Mouse (Mus musculus): ENCODE results near the gene Armc8.

The Armc8 gene

GRCm38 (mm10) chr9:99441647-99442433, 126.9 kb downstream of the Armc8 start:
- DNase-seq: no peak

DNA sequence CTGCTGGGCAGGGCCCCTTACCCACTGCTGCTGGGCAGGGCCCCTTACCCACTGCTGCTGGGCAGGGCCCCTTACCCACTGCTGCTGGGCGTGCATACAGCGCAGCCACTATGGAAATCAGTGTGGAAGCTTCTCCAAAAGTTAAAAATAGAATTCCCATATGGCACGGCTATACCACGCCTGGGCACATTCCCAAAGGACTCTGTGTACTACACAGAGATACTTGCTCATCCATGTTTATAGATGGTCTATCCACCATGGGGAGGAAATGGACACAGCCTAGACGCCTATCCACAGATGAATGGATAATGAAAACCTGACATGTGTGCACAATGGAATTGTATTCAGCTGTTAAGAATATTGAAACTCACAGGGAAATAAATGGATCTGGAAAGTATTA, 127.8 kb downstream of the Armc8 start:
- DNase-seq: no peak

DNA sequence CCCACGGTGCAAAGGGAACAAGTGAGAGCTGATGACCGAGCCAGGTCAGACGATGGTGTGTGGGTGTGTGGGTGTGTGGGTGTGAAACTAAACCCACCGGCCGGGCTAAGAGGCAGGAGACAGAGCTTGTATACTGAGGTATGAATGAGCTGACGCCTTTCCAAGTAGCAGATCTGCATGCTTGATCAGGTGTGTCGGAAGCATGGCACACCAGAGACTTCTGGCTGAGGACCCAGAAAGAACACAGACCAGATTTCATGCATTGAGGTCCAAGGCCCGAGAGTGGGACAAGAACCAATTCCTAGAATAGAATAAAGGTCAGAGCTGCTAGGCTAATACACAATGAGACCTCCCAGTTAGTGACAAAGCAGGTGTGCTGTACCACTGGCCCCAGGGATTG, 129.6 kb downstream of the Armc8 start:
- no peak for DNase-seq

DNA sequence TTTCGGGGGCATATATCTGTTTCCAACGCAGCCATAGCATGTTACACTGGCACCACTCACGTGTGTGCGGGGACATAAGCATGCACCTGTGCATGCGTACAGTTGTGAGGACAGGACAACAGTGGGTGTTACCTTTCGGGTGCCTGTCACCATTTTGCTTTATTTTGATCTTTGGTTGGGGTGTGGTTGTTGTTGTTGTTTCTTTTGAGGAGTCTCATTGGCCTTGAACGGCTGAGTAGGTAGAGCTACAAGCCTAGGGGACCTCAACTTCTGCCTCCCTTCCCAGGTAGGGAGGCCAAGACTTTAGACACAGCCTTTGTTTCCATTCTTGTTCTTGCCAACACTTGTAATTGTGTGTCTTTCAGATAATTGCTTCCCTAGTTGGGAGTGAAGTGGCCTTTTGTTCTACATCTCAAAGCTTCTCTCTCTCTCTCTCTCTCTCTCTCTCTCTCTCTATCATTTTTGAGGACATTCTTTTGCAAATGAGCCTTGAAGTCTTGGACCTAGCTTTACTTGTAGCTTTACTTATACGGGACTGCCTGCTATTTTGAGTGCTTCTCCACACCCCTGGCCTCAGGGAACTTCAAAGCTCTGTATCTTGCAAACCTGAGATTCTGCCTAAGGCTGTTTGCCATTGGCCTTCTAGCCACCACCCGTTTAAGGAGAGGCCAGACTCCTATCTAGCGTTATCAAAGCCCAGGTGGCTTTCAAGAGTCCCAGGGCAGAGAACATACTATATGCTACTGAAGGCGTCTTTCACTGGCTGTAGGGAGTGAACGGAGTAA, 130.7 kb downstream of the Armc8 start:
- DNase-seq: no peak

DNA sequence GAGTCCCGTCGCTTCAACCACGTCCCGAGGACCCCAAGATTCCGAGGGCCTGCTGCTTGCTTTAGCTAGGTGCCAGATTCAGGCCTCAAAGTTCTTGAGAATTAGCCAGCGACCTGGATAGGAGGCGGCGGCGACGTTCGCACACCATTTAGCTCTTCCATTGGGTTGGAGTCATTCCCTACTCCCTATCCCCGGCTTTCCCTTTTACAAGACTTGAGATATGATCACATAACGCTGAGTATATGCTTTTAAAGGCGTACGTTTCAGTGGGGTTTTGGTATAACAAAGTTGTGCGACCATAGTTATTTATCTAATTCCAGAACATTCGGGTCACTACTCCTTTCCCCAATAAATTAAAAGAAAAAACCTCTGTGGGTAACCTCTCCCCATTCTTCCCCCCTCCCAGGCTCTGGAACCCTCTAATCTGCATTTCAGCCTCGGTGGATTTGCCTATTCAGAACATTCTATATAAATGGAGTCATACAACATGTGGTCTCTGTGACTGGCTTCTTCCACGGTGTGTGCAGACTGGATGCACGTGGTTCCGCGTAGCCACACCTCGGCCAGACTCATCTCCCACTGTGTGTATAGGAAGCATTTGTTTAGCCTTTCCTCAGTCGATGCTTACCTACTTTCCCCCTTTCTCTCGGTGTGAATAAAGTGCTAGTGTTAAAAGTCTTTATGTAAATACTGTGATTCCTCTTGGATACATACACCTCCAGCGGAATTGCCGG, 131.5 kb downstream of the Armc8 start, which contains the start of gene Mras:
Gene Mras (minus strand): TSS at position 351 of the 734 bp plus-strand sequence.
- DNase-seq: no peak

- peak; percentile 78 to 89 for DNase-seq
Observed at GRCm38 (mm10) chr9:99436182-99437030, 132.3 kb downstream of the Armc8 start.

DNA sequence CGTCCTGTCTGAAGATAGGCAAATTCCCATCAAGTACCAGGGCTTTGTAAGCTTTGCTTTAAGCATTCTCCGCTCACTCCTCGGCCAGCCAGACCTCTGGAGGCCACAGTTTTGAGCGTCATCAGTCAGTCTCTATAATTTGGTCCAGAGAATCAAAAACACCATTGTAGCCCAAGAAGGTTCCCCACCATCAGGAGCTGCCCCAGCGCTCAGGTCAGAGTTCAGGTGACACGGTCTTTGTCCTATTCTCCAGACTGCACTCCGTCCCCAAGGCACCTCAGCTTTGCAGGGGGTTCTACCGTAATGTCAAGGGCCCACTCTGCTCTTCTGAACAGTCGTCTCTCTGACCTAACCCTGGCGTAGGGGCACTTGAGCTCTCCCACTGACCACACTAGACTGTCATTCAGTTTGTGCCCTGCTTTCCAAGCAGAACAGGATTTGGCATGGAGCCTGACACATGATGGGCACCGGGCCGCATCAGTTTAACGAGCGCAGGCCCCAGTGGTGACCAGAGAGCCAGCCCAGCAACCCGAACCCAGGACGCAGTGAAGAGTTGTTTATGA, 133.0 kb downstream of the Armc8 start:
- peak; percentile 47 for DNase-seq

- peak in 1 of 2 experiments; percentile 23 for DNase-seq
Observed at GRCm38 (mm10) chr9:99434892-99435618, 133.6 kb downstream of the Armc8 start.

- no peak for DNase-seq
Observed at GRCm38 (mm10) chr9:99432478-99432877, 136.2 kb downstream of the Armc8 start.

DNA sequence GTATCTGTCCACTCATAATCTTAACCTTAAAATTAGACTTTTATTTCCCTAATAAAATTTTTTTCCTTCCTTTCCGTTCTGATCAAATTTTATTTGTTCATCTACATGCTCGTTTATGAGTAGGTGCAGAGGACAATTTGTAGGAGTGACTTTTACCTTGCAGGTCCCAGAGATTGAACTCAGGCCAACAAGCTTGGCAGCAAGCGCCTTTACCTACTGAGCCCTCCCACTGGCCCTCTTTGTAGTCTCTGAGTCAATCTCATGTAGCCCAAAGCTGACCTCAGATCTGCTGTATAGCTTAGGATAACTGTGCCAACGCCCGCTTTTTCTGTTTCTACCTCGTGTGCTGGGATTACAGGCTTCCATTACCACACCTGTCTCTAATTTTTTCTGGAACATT, 136.7 kb downstream of the Armc8 start:
- DNase-seq: no peak

DNA sequence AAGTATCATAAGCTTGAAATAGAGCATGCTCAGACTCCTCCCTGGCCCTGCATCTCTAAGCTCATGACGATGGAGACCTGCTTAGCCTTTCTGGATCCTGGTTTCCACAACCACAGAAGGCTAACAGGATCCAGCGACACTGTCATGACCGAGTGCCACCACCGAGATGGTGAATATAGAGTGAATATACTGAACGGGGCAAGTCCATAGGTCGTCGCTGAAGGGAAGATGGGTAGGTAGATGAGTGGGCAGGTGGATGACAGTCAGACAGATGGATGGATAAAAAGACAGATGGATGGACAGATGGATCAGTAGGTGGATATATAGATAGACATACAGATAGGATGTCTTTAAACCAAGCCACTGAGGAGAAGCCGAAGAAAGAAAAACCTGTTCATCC, 137.4 kb downstream of the Armc8 start:
- DNase-seq: no peak

GRCm38 (mm10) chr9:99430806-99431205, 137.9 kb downstream of the Armc8 start:
- DNase-seq: no peak

DNA sequence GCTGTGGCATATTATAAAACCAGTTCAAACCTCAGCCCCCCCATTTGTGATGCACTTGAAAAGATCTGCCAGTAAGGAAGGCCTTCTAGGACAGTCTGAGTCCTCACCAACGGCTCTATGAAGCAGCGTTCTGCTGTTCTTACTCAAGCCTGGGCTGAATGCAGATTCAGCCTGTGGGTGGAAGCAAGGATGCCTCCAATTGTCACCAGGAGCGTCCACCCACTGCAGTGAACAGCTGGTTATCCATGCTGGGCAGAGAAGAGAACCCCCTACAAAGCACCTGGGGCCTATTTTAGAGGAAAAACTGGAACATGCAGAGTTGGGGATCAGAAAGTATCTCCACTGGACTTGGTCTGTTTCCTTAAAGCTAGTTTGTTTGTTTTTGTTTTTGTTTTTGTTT, 138.9 kb downstream of the Armc8 start:
- no peak for DNase-seq

DNA sequence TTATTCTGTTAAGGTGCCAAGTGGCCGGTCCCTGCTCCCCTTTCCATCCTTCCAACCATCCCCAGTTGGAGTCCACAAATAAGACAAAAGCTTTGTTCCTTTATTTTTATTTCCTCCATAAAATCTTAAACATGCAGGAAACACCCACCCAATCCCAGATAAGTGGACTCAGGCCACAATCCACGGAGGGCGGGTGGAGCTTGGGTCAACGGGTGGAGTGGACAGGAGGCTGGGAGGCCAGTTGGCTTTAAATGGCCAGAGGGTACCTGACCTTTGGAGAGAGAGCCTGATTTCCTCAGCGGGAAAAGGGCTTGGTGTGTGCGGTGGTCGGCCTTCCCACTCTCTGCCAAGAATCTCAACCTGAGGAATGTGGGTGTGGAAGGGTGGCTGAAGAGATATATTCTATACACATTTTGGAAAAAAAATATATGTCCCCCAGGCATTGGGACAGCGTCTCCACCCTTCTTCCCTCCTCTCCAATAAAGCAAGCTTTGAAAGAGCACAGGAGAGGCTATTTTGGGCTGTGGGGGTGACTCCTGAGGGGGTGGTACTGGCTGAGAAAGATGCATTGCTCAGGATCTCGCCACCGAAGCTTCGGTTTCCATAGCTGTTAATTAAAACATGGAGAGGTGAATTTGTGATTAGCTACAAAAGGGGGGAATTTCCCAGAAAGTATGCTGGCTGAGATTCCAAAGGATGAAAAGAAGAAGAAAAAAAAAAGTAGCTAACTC, 139.9 kb downstream of the Armc8 start:
- DNase-seq: no peak

Measured in lung, postnatal 4 days (tissue).